Mouse (Mus musculus) right cerebral cortex, postnatal 10 days (tissue): Measurements from ENCODE around the gene Irgc1.
A peak's percentile ranks its signal among the peaks of the same experiment; 100 is the strongest.

ENCODE experiments used
- DNase-seq, 2 experiments: peaks; one replicate each; pipeline ENCODE4 v3.0.0; 2021; ENCODE audit warnings: low spot score in 2 of 2

The Irgc1 gene

GRCm38 (mm10) chr7:24400082-24400452 is 52.0 kb downstream of the Irgc1 start:
- DNase-seq: no peak

- peak; percentile 98 to 99 for DNase-seq
These were observed 52.6 kb downstream of the Irgc1 start, which contains the start of gene Smg9 for GRCm38 (mm10) chr7:24399256-24400081. Smg9 (plus strand) TSS chr7:24399619.

GRCm38 (mm10) chr7:24398364-24398913 is 53.7 kb downstream of the Irgc1 start:
- DNase-seq: no peak

GRCm38 (mm10) chr7:24396832-24397231 is 55.3 kb downstream of the Irgc1 start:
- DNase-seq: no peak

- no peak for DNase-seq
These were observed 57.5 kb downstream of the Irgc1 start for GRCm38 (mm10) chr7:24394475-24395161.

GRCm38 (mm10) chr7:24394054-24394453 is 58.0 kb downstream of the Irgc1 start:
- DNase-seq: no peak

- no peak for DNase-seq
These were observed 60.4 kb downstream of the Irgc1 start for GRCm38 (mm10) chr7:24391687-24392086.

GRCm38 (mm10) chr7:24391077-24391476 is 61.0 kb downstream of the Irgc1 start:
- no peak for DNase-seq

GRCm38 (mm10) chr7:24390512-24390911 is 61.6 kb downstream of the Irgc1 start:
- DNase-seq: no peak

GRCm38 (mm10) chr7:24389516-24390187 is 62.4 kb downstream of the Irgc1 start:
- no peak for DNase-seq

- peak in 1 of 2 experiments; percentile 43 for DNase-seq
These were observed 65.0 kb downstream of the Irgc1 start for GRCm38 (mm10) chr7:24387059-24387556.

GRCm38 (mm10) chr7:24384827-24385226 is 67.3 kb downstream of the Irgc1 start:
- DNase-seq: peak in 1 of 2 experiments; percentile 84

- DNase-seq: no peak
These were observed 68.0 kb downstream of the Irgc1 start for GRCm38 (mm10) chr7:24384070-24384469.

- DNase-seq: no peak
These were observed 69.2 kb downstream of the Irgc1 start for GRCm38 (mm10) chr7:24382730-24383372.
